Mouse (Mus musculus) lung, adult 2 months (tissue): Measurements from ENCODE around the gene Tmem25. TPM values are rescaled to one million over a fixed set of nuclear protein-coding genes. Genes with fewer than 3 reads are reported as not detected.

Experiments
- DNase-seq: peaks from one replicate; pipeline ENCODE4 v3.0.0; 2022
- H3K4me1 ChIP-seq: fragments of 200-500 bp; 2 replicates; pipeline ENCODE4 v1.6.1; 2011; ENCODE audit warnings: low read length; ENCODE audit not compliant: control insufficient read depth, insufficient read depth
- H3K4me3 ChIP-seq: fragments of 200-500 bp; replicated peaks from 2 replicates; pipeline ENCODE3; 2011; ENCODE audit warnings: low read depth, mild to moderate bottlenecking, control low read depth, low read length; ENCODE audit errors: extremely low read depth
- CTCF ChIP-seq: fragments of 200-500 bp; IDR thresholded peaks from 2 replicates; pipeline ENCODE4 v1.5.1; 2011; ENCODE audit warnings: mild to moderate bottlenecking, low read length, control low read depth; ENCODE audit not compliant: insufficient read depth
- POLR2A ChIP-seq: fragments of 200-500 bp; IDR thresholded peaks from 2 replicates; pipeline ENCODE4 v1.6.1; 2011; ENCODE audit warnings: low read depth, mild to moderate bottlenecking, control low read depth, low read length, borderline replicate concordance; ENCODE audit errors: extremely low read depth
- WGBS: fragments of 180-500 bp; shearing (Covaris S2); methylation state at CpG from one replicate; pipeline ENCODE4 v1.1.7; 2018; 5-methylcytosine and 5-hydroxymethylcytosine counted together
- polyA plus RNA-seq: library from polyadenylated mRNA; depleted of rRNA; stranded (reverse); fragments of >200 nt; gene quantifications from 2 replicates; pipeline ENCODE4 v1.2.3, GENCODE M21; 2012; rRNA removed

Tmem25 gene
- polyA plus RNA-seq, 1 experiment, result 5.1 TPM

GRCm38 (mm10) chr9:44745371-44745770, 53.7 kb downstream of the Tmem25 start:
- no peak overlapping the region for H3K4me3 ChIP-seq
- DNase-seq, result no peak
- no peaks in the 10 kb centered on the region for H3K4me1 ChIP-seq
- TF ChIP-seq POLR2A (no peak), CTCF (no peak)
- WGBS, result 87% methylated on average over 7 of the region's 7 CpGs

Other genes starting within 250 kb of the Tmem25 start
- gene Cxcr5, start 237.4 kb downstream of the Tmem25 start, polyA plus RNA-seq, result 6.0 TPM in 2 replicates
- gene Ddx6, start 194.4 kb downstream of the Tmem25 start, polyA plus RNA-seq, result 17.4 and 24.2 TPM in 2 replicates
- not detected in 2 replicates for gene Treh, start 126.1 kb downstream of the Tmem25 start, polyA plus RNA-seq
- 87.6 and 93.5 TPM in 2 replicates for gene Phldb1, start 64.1 kb downstream of the Tmem25 start, polyA plus RNA-seq
- 26.6 and 40.8 TPM in 2 replicates for gene Arcn1, start 31.5 kb downstream of the Tmem25 start, polyA plus RNA-seq
- gene Ift46, start 31.4 kb downstream of the Tmem25 start, polyA plus RNA-seq, result 38.9 and 67.5 TPM in 2 replicates
- gene Ttc36, start 3.8 kb upstream of the Tmem25 start, polyA plus RNA-seq, result 17.6 and 19.8 TPM in 2 replicates
- gene Kmt2a, start 82.0 kb upstream of the Tmem25 start, polyA plus RNA-seq, result 18.8 and 22.6 TPM in 2 replicates
- 105 and 150 TPM in 2 replicates for gene Atp5l, start 121.4 kb upstream of the Tmem25 start, polyA plus RNA-seq
- gene Ube4a, start 166.3 kb upstream of the Tmem25 start, polyA plus RNA-seq, result 7.3 and 13.6 TPM in 2 replicates
- 1.3 and 2.3 TPM in 2 replicates for gene Cd3g, start 181.1 kb upstream of the Tmem25 start, polyA plus RNA-seq
- gene Cd3d, start 182.5 kb upstream of the Tmem25 start, polyA plus RNA-seq, result 1.6 and 2.0 TPM in 2 replicates
- gene Cd3e, start 210.3 kb upstream of the Tmem25 start, polyA plus RNA-seq, result 3.0 and 4.8 TPM in 2 replicates
- gene Mpzl2, start 240.5 kb upstream of the Tmem25 start, polyA plus RNA-seq, result 3.3 and 8.6 TPM in 2 replicates